Mouse (Mus musculus) C2C12 (cell line): ENCODE measurements around the gene Sln. TPM values are rescaled to one million over a fixed set of nuclear protein-coding genes. Genes with fewer than 3 reads are reported as not detected.

ENCODE experiments used
- H3K27me3 ChIP-seq: one replicate; pipeline ENCODE4 v1.6.1; 2011; ENCODE audit not compliant: control insufficient read depth, insufficient read depth, insufficient read length
- H3K36me3 ChIP-seq: one replicate; pipeline ENCODE4 v1.6.1; 2011; ENCODE audit not compliant: control insufficient read depth, insufficient read depth
- H3K4me3 ChIP-seq: one replicate; pipeline ENCODE4 v1.5.1; 2011; ENCODE audit warnings: mild to moderate bottlenecking, control low read depth; ENCODE audit not compliant: poor library complexity, insufficient read depth, severe bottlenecking
- H3K79me2 ChIP-seq: one replicate; pipeline ENCODE4 v1.6.1; 2011; ENCODE audit not compliant: control insufficient read depth, insufficient read depth
- H3K79me3 ChIP-seq: one replicate; pipeline ENCODE4 v1.6.1; 2011; ENCODE audit warnings: low read depth, control low read depth
- H3ac ChIP-seq: one replicate; pipeline ENCODE3; 2011; ENCODE audit warnings: low read depth; ENCODE audit not compliant: control insufficient read depth, insufficient read length
- CEBPB ChIP-seq: IDR thresholded peaks from one replicate; pipeline ENCODE4 v1.6.1; 2011; ENCODE audit warnings: low read depth, mild to moderate bottlenecking, control low read depth, moderate library complexity
- CTCF ChIP-seq: IDR thresholded peaks from one replicate; pipeline ENCODE4 v1.5.1; 2011; ENCODE audit not compliant: control insufficient read depth, insufficient read depth, insufficient read length
- FOSL1 ChIP-seq: IDR thresholded peaks from one replicate; pipeline ENCODE4 v1.8.0; 2011; ENCODE audit warnings: mild to moderate bottlenecking, low read length; ENCODE audit not compliant: poor library complexity, insufficient read depth, severe bottlenecking
- MAX ChIP-seq: IDR thresholded peaks from one replicate; pipeline ENCODE4 v1.6.1; 2011; ENCODE audit warnings: mild to moderate bottlenecking, control low read depth
- MYOD1 ChIP-seq: IDR thresholded peaks from one replicate; pipeline ENCODE4 v1.6.1; 2011; ENCODE audit warnings: low read depth; ENCODE audit not compliant: control insufficient read depth, insufficient read length
- MYOG ChIP-seq: IDR thresholded peaks from one replicate; pipeline ENCODE4 v1.6.1; 2011; ENCODE audit not compliant: control insufficient read depth, insufficient read length; ENCODE audit errors: extremely low read depth
- USF1 ChIP-seq: IDR thresholded peaks from one replicate; pipeline ENCODE4 v1.6.1; 2011; ENCODE audit warnings: low read depth, mild to moderate bottlenecking, control low read depth, moderate library complexity
- polyA plus RNA-seq: library from polyadenylated mRNA; unstranded; fragments of >200 nt; fragmentation: generic; extraction: Trizol; gene quantifications from one replicate; pipeline ENCODE4 v1.2.1, GENCODE M21; 2012; ENCODE audit warnings: missing spikeins

The Sln gene
- polyA plus RNA-seq, 1 experiment = not detected

GRCm38 (mm10) chr9:53883588-53884280 lies 33.8 kb downstream of the Sln start:
- Histone ChIP-seq H3K79me2 (no peaks in the 10 kb centered on the region), H3ac (no peak overlapping the region), H3K4me3 (no peak overlapping the region), H3K36me3 (no peaks in the 10 kb centered on the region), H3K79me3 (no peaks in the 10 kb centered on the region), H3K27me3 (no peaks in the 10 kb centered on the region)
- TF ChIP-seq FOSL1 = no peak

DNA sequence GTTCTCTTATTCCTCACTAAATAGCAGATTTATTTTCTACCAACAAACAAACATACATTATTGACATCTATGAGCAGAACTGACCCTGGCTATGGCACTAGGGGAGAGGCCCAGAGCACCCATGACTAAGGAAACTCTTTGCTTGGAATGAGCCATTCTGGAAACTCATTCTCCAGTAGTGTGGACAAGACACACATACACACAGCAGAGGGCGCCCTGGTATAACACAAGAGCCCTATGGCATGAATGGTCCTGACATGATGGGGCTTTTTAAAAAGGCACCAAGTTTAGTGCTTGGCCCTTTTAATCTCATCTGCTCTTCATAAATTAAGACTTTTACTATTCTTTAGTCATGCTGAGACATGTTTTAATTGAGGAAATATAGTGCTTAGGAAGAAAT lies 40.1 kb downstream of the Sln start:
- Histone ChIP-seq H3K27me3 (no peaks in the 10 kb centered on the region), H3K36me3 (no peaks in the 10 kb centered on the region), H3K79me3 (no peaks in the 10 kb centered on the region), H3K4me3 (no peak overlapping the region), H3ac (no peak overlapping the region), H3K79me2 (no peaks in the 10 kb centered on the region)
- no peak for TF ChIP-seq MYOD1
- no peak for TF ChIP-seq FOSL1
- no peak for TF ChIP-seq MAX
- no peak for TF ChIP-seq USF1
- TF ChIP-seq CEBPB = no peak
- TF ChIP-seq CTCF = no peak
- TF ChIP-seq MYOG = no peak

DNA sequence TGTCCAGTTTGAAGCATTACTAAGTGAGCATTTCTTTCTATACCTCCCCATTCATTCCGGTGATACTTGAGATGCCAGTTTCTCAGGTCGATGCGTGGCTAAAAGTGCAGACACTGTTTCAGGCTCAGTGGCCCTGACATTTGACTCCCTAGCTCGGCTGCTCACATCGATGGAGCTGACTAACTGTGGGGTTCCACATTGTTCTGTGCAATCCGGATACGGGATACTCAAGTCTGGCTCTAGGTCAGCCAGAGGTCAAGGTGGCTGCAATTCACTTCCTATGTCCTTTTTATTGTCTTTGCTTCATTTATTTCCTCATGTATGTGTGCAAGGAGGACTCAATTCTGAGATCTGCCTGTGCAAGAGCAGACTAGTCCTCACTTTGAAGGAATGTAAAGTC lies 45.9 kb downstream of the Sln start:
- H3K4me3 ChIP-seq = no peak overlapping the region
- no peaks in the 10 kb centered on the region for H3K79me2 ChIP-seq
- no peaks in the 10 kb centered on the region for H3K27me3 ChIP-seq
- no peaks in the 10 kb centered on the region for H3K36me3 ChIP-seq
- no peaks in the 10 kb centered on the region for H3K79me3 ChIP-seq
- no peak overlapping the region for H3ac ChIP-seq
- TF ChIP-seq MYOG (no peak), CEBPB (no peak), MYOD1 (no peak), USF1 (no peak)

GRCm38 (mm10) chr9:53899836-53900235 lies 49.9 kb downstream of the Sln start:
- Histone ChIP-seq H3ac (no peak overlapping the region), H3K79me2 (no peaks in the 10 kb centered on the region), H3K4me3 (no peak overlapping the region), H3K27me3 (no peaks in the 10 kb centered on the region), H3K36me3 (no peaks in the 10 kb centered on the region), H3K79me3 (no peaks in the 10 kb centered on the region)
- no peak for TF ChIP-seq CEBPB

- Histone ChIP-seq H3K79me2 (no peaks in the 10 kb centered on the region), H3K79me3 (no peaks in the 10 kb centered on the region), H3K27me3 (no peaks in the 10 kb centered on the region), H3K36me3 (no peaks in the 10 kb centered on the region), H3K4me3 (no peak overlapping the region), H3ac (no peak overlapping the region)
- TF ChIP-seq USF1 = no peak
- no peak for TF ChIP-seq CTCF
- TF ChIP-seq MAX = no peak
- no peak for TF ChIP-seq FOSL1
- TF ChIP-seq CEBPB = no peak
- no peak for TF ChIP-seq MYOG
- no peak for TF ChIP-seq MYOD1
Observed at GRCm38 (mm10) chr9:53903215-53903842, 53.4 kb downstream of the Sln start.

Other genes with a start within 250 kb of the Sln start
- 28.3 TPM for gene Acat1, start 239.8 kb upstream of the Sln start, polyA plus RNA-seq
- 7.2 TPM for gene Cul5, start 180.2 kb upstream of the Sln start, polyA plus RNA-seq
- gene Rab39, start 143.9 kb upstream of the Sln start, polyA plus RNA-seq = not detected
- gene Slc35f2, start 78.6 kb upstream of the Sln start, polyA plus RNA-seq = 0.08 TPM
- gene Elmod1, start 125.1 kb downstream of the Sln start, polyA plus RNA-seq = not detected
- 0.05 TPM for gene Tnfaip8l3, start 218.2 kb downstream of the Sln start, polyA plus RNA-seq